Mouse (Mus musculus): ENCODE data around the gene Kirrel3. TPM values are rescaled to one million over a fixed set of nuclear protein-coding genes. Genes with fewer than 3 reads are reported as not detected.
A peak's percentile ranks its signal among the peaks of the same experiment; 100 is the strongest.

Kirrel3 gene
- polyA plus RNA-seq, 1 experiment from 2014 or later = 0.94 TPM

GRCm38 (mm10) chr9:34977700-34978099 is 492.0 kb downstream of the Kirrel3 start:
- no peak for DNase-seq (ENCODE audit: low spot score)

DNA sequence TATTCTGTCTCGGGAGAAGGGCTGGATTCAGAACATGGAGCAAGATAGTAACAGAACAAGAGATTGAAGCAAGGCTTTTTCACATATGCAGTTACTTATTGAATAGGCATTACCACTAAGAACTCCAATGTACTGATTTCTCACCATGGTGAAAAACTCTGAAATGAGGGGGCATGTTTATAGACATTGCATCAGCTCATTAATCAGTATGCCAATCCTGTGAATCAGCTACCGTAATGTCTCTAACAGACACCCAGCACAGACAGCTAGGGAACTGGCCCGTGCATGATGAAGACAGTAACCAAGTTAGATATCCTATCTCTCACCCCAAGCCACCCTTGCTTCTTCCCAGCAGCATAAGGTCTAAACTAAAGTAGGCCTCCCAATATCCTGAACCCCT is 492.5 kb downstream of the Kirrel3 start:
- no peak for DNase-seq (ENCODE audit: low spot score)

DNA sequence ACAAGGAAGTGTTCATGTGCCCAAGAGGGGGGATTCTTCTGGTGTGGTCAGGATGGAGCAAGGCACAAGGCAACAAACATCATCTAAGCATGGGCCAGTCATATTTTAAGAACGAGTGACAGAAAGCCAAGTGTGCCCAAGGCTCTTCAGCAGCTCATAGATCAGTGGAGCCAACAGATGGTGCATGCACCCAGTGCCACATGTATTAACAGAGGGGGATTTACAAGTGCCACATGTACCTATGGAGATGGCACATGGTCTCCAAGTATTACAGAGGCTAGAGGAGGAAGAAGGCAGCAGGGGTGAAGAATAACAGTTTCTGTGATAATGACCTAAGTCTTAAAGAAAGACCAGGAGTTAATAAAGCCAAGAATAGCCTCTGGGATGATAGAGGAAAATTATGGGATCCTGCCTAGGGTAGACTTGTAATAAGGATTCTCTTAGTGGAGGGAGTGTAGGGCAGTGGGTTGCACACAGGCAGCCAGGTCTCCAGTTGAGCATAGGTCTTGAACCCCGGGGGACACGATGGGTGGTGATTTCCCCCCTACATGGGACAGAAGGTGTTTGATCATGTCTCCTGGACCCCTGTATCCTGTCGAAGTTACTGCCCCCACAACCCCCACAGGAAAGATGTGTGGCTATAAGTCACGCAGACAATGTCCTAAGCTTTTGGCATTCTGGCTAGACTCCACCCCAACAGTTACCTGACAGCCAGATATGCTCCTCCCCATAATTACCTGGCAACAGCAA is 495.0 kb downstream of the Kirrel3 start:
- no peak for DNase-seq (ENCODE audit: low spot score)

DNA sequence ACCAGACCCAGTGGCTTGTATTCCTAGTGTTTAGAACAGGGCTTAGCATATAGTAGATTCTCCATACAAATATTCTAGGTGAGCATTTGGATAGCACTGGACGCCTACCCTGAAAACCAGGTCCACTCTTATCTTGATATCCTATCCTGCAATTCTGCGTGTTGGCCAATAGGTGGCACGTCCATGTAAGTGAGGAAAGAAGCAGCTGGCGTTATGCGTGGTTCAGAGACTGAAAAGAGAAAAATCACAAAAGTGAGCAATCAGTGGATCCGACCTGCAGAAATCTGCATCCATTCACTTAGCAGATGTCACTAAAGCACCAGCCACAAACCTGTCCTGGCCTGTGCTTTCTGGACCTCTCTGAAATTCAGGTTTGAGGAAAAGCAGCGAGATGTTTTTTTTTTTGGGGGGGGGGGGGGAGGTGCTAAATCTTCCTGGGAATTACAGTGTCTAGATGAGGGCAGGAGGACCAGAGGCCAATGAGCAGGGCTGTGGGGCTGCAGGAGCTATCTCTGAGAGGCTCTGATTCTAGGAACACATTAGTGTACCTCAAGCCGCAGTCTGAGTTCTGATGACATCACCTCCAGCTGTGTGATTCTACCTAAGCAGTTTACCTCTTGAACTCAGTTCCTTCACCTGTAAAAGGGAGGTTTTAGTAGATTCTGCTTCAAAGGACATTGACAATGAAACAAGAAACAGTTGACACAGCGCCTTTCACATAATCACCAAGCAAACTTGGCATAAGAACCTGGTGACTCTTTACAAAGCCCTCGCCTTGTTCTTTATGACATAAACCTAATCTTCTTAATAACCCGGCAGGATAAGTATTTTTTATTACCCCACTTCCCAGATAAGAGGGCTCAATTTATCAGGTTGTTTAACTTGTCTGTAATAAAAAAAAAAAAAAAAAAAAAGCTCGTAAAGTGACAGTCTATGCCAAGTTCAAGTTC is 498.1 kb downstream of the Kirrel3 start:
- peak; percentile 57 for DNase-seq (ENCODE audit: low spot score)

- no peak for DNase-seq (ENCODE audit: low spot score)
Measured at GRCm38 (mm10) chr9:34986156-34986555, 500.5 kb downstream of the Kirrel3 start.

DNA sequence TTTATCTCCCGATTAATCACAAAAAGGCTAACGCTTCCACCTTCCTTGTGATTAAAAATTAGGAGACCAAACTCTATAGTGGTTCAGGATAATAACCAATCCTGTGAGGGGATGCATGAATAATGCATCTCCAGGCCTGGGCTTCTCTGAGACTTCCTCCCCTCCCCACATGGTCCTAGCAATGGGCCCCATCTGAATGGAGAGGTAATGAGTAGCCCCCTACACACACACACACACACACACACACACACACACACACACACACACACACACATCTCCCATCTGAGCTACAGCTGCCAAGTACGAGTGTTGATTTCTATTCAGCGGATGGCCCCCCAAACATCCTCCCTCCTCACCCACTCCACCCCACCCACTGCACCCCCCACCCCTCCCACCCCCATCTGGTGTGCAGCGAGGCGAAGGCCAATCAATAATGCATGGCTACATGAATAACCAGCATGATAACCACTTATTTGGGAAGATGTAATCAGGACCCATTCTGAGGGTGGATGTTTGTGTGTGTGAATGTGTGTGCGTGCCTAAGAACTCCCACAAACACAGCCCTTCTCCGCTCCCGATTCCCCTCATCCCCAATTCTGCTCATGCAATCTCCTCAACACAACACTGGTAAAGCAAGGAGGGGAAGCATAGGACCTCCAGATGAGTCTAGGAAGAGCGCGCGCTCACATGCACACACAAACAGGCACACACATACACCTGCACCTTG is 501.9 kb downstream of the Kirrel3 start:
- no peak for DNase-seq (ENCODE audit: low spot score)

GRCm38 (mm10) chr9:34988683-34989082 is 503.0 kb downstream of the Kirrel3 start:
- no peak for DNase-seq (ENCODE audit: low spot score)

DNA sequence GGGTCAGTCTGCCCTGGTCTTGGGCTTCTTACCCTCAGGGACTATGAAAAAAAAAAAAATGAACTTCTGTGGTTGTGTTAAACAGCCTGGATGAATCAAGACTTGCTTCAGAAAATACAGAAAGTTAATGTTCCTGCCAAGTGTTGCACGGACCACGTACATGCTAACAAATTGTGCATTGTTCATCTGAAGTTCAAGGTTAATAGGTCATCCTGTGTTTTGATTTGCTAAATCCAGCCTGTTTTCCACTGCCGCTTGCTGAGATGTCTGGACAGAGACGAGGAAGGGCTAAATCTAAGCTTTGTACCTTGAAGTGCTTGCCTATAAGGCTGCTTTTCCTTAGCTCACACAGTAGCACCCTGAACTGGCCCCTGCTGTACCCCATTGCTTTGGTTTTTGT is 506.5 kb downstream of the Kirrel3 start:
- no peak for DNase-seq (ENCODE audit: low spot score)

- DNase-seq (ENCODE audit: low spot score) = no peak
Measured at GRCm38 (mm10) chr9:34993467-34994211, 507.9 kb downstream of the Kirrel3 start.

DNA sequence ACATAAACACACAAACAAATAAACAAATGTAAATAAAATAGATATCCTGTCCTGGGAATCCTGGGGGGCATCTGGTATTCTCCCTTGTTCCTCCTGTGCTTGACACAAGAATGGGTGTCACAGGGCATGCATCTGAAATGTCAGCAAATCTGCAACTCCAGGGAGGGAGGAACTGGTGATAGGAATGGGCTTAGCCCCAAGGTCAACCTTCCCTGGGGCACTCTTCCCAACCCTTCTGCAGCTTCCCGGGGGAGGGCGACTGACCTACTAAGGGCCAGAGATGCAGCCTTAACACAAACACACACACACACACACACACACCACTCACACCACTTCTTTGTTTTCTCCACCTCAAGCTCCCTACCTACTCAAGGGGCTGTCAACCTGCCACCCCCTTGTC is 509.4 kb downstream of the Kirrel3 start:
- no peak for DNase-seq (ENCODE audit: low spot score)

- DNase-seq (ENCODE audit: low spot score) = no peak
Measured at GRCm38 (mm10) chr9:34995660-34996378, 510.1 kb downstream of the Kirrel3 start.

DNA sequence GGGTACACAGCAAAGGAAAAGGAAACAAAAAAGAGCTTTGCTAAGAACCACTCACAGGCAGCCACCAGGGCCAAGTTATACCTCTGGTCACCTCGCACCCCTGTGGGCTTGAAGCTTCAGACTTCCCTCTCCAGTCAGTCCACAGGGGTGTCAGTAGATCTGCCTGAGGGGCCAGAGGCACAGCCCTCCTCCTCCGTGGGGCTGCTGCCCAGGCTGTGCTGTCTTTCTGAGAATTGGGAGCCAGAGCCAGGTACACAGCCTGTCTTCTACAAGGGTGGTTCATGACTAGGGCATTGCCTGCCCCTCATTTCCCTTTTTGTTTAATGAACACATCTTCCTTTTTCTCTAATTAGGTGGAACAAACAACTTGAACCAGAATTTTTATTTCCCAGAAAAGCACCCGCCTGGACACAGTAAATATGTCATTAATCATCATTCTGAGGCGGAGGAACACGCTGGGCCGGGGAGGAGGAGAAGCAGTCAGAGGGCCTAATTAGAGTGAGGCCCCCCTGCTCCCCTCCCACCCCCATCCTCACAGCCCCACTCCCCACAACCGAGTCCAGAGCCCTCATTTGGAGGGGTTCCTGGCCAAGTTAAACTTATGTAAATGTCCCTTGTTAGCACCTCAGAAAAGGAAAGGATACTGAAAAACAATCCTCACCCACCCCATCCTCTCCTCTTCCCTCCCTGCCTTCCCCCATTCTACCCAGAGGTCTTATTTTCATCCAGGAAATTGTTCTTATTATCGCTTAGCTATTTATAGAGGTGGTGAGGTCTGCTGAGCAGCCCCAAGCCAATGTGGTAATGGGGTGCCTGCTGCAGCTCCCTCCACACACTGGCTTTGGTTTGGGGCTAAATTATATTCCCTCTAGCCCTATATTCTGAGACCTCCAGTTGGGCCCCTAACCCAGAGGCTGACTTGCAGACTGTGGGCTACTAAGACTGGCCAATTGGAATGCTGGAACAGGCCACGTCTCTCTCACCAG is 512.5 kb downstream of the Kirrel3 start:
- DNase-seq (ENCODE audit: low spot score) = no peak

DNA sequence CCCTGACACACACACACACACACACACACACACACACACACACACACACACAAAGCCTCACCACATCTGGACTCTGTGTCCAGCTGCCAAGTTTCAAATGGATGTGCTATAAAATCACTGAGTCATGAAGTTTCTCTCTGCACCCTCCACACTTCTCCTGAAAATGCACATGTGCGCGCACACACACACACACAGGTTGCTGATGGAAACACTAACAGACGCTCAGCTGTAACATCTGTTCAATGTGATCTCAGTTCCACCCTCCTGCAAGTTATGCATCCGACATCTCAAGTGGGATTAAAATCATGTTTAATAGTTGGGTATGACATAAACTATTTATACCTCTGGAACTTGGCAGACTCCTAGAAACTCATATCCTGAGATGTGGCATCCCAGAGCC is 518.4 kb downstream of the Kirrel3 start:
- no peak for DNase-seq (ENCODE audit: low spot score)

- no peak for DNase-seq (ENCODE audit: low spot score)
Measured at GRCm38 (mm10) chr9:35007697-35008341, 522.1 kb downstream of the Kirrel3 start.

DNA sequence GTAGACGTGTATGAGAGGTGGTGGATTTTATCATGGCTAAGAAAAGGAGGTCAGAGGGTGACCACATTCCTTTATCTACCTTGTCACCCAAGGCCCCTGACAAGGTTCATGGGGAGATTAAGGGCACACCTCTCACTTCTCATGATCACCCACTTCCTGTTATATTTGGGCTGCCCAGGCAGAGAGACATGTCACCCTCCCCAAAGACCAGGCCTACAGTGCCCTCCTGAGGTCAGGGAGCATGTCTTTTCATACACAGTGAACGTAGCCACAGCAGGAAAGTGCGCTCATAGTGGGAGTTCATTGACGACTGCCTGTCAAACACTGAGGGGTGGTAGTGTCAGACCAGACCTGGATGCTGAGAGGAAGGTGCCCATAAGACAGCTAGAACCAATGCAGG is 531.1 kb downstream of the Kirrel3 start:
- peak; percentile 12 for DNase-seq (ENCODE audit: low spot score)

- no peak for DNase-seq (ENCODE audit: low spot score)
Measured at GRCm38 (mm10) chr9:35017563-35017962, 531.9 kb downstream of the Kirrel3 start.

GRCm38 (mm10) chr9:35018056-35018455 is 532.4 kb downstream of the Kirrel3 start:
- no peak for DNase-seq (ENCODE audit: low spot score)

DNA sequence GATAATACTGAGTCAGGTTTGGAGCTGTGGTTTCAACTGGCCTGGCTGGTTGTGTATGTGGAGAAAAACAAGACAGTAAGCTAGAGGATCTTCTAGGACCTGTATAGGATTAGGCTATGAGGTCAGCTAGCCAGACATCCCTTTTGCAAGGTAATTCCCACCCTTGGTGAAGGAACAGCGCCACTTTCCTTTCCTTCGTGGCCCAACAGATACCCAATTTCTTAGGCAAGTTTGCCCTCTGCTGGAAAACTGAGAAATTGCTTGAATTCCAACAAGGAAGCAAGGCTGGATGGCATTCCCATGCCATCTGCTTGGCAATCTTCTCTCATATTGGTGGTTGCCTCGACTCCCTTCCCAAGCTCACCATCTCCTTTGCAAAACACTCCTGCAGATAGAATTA is 533.7 kb downstream of the Kirrel3 start:
- no peak for DNase-seq (ENCODE audit: low spot score)
